Mouse (Mus musculus) mature B cell (primary cell): ENCODE results near the gene Lig4.

Source experiments
- in situ Hi-C: fragments of 300-500 bp; cut with MboI; formaldehyde crosslinking; loops from 2 replicates; pipeline ENCODE4 v1.14.3; 2019

The Lig4 gene

GRCm38 (mm10) chr8:9929746-9930445, 47.6 kb downstream of the Lig4 start:
- in situ Hi-C loops: no loop called here
